Mouse (Mus musculus) kidney, adult 9 months (tissue): Measurements from ENCODE around the gene Notch4.

Source experiments
- DNase-seq: peaks from one replicate; pipeline ENCODE4 v3.0.0; 2022

The Notch4 gene

GRCm38 (mm10) chr17:34627943-34628643 lies 64.0 kb downstream of the Notch4 start, which contains the start of gene Ppt2:
TSS of gene Ppt2 (minus strand) at chr17:34628510.
- peak; percentile 89 for DNase-seq

DNA sequence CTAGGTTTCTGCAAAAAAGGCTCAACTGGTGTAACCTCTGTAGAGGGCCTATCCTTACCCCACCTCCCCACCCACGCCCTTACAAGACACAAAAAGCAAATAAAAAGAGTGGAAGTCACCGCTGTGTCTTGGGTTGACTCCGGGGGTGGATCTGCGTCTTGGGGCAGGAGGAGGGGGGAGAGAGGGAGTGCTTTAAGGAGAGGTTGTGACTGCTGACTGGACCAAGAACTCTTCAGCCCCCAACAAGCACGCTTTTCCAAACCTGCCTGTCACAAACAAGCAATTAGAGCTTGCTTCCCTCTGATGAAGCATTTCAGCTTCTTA lies 64.5 kb downstream of the Notch4 start:
- DNase-seq: no peak

DNA sequence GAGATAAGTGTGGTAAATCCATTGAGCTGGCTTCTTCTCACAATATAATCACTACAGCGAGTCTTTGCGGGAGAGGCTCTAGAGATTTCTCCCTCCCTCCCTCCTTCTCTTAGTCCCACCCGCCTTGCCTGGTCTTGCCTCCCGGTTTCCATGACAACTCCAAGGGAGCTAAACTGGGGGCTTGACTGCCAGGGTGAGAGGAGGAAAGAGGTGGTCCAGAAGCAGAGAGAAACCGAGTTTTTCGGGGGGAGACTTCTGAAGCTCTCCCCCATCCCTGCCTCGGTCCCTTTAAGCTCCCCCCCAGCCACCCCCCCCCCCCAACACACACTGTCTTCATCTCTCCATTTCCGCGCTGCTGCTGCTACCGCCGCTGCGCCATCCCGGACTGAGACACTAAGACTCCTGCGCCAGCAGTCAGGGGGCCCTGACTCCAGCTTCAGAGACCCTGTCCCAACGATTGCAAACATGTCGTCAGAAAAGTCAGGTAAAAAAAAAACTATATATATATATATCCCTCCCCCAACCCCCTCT lies 65.2 kb downstream of the Notch4 start, which contains the start of gene Prrt1:
Gene Prrt1 (plus strand): TSS at position 313 of the 531 bp plus-strand sequence.
- DNase-seq: no peak

GRCm38 (mm10) chr17:34629796-34630603 lies 65.9 kb downstream of the Notch4 start:
- no peak for DNase-seq

DNA sequence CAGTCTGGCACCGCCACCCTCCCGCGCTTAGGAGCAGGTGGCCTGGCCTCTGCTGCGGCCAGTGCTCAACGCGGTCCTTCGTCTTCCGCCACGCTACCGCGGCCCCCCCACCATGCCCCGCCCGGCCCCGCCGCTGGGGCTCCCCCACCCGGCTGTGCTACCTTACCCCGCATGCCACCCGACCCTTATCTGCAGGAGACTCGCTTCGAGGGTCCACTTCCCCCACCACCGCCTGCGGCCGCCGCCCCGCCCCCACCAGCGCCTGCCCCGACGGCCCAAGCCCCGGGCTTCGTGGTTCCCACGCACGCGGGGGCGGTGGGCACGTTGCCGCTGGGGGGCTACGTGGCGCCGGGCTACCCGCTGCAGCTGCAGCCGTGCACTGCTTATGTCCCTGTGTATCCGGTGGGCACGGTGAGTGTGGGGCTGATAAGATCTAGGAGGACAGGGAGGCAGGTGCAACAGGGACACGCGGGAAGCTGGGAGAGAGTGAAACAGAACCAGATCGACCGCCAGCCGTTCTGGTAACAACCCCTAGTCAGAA lies 66.8 kb downstream of the Notch4 start:
- DNase-seq: no peak

DNA sequence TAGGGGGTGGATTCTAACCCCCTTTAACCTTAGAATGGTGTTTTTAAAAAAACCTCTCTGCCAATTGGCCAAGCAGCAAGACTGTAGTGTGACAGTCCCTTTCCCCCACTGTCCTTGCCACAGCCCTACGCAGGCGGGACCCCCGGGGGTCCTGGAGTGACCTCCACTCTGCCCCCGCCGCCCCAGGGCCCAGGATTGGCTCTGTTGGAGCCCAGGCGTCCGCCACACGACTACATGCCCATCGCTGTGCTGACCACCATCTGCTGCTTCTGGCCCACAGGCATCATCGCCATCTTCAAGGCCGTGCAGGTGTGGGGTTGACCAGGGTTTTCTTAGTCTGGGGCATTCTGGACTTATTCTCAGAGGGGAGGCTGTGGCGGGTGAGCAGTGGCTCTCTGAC lies 67.6 kb downstream of the Notch4 start:
- DNase-seq: no peak

- peak; percentile 89 for DNase-seq
Measured at GRCm38 (mm10) chr17:34632261-34632691, 68.2 kb downstream of the Notch4 start.

DNA sequence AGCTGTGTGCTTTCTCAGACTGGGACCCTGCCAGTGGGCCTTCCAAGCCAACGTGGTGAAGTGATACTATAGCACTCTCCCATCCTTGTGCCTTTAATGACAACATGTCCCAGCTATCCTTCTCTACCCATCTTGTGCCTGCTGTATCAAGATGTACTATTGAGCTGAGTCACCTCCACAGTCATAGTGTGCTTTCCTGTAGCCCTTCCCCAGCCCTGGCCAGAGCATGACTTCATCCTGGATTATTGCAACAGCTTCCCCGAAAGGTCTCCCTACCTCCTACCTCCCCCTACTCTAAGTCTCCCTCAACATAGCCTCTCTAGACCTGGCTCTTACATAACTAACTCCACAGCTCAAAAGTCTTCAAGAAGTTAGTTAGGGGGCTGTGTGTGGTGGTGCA lies 71.6 kb downstream of the Notch4 start:
- DNase-seq: no peak

- DNase-seq: no peak
Measured at GRCm38 (mm10) chr17:34637459-34637858, 73.4 kb downstream of the Notch4 start.
